Mouse (Mus musculus) liver, embryonic 14.5 days (tissue): ENCODE data around the gene Eaf1. TPM values are rescaled to one million over a fixed set of nuclear protein-coding genes. Genes with fewer than 3 reads are reported as not detected.

Source experiments
- ATAC-seq: fragments of 200-750 bp; cut with Nextera tagmentation; 2 replicates; pipeline ENCODE4 v1.8.0; 2017; ENCODE audit warnings: moderate number of reproducible peaks, mild to moderate bottlenecking, moderate library complexity; ENCODE audit not compliant: insufficient read depth
- DNase-seq, 3 experiments: peaks; one replicate each; pipeline ENCODE4 v3.0.0-alpha.2; 2012 to 2013; ENCODE audit warnings: low read depth in 3 of 3, low spot score in 3 of 3
- H3K27ac ChIP-seq: fragments of 300-500 bp; sonication (generic); 2 replicates; pipeline ENCODE4 v1.5.1; 2014; ENCODE audit warnings: moderate library complexity, mild to moderate bottlenecking, control low read depth, inconsistent platforms
- H3K27me3 ChIP-seq: fragments of 300-500 bp; sonication (generic); 2 replicates; pipeline ENCODE4 v1.6.1; 2014; ENCODE audit warnings: mild to moderate bottlenecking, low read length, moderate library complexity; ENCODE audit not compliant: control insufficient read depth, insufficient read depth
- H3K36me3 ChIP-seq: fragments of 300-500 bp; sonication (generic); replicated peaks from 2 replicates; pipeline ENCODE4 v1.6.1; 2014; ENCODE audit warnings: low read depth; ENCODE audit not compliant: control insufficient read depth, insufficient read depth
- H3K4me1 ChIP-seq, 2 experiments: fragments of 200-500 bp in 1 of 2; fragments of 300-500 bp in 1 of 2; sonication (generic) in 1 of 2; replicated peaks; 2 replicates each; pipeline ENCODE4 v1.6.1; 2012 to 2014; ENCODE audit warnings: antibody characterized with exemption in 1 of 2, inconsistent platforms in 1 of 2, low read length in 1 of 2; ENCODE audit not compliant: control insufficient read depth in 2 of 2, insufficient read depth in 2 of 2
- H3K4me2 ChIP-seq: fragments of 300-500 bp; sonication (generic); 2 replicates; pipeline ENCODE4 v1.6.1; 2014; ENCODE audit warnings: low read depth, mild to moderate bottlenecking, control low read depth, moderate library complexity
- H3K4me3 ChIP-seq, 2 experiments: fragments of 200-500 bp in 1 of 2; fragments of 300-500 bp in 1 of 2; sonication (generic) in 1 of 2; 2 replicates each; pipeline ENCODE4 v1.5.1; 2012 to 2014; ENCODE audit warnings: low read depth in 2 of 2, low read length in 2 of 2, mild to moderate bottlenecking in 2 of 2, control low read depth in 1 of 2, inconsistent platforms in 1 of 2, moderate library complexity in 1 of 2; ENCODE audit not compliant: insufficient read depth in 1 of 2
- H3K9ac ChIP-seq: fragments of 300-500 bp; sonication (generic); replicated peaks from 2 replicates; pipeline ENCODE4 v1.6.1; 2014; ENCODE audit warnings: mild to moderate bottlenecking, control low read depth, moderate library complexity
- H3K9me3 ChIP-seq: fragments of 300-500 bp; sonication (generic); 2 replicates; pipeline ENCODE4 v1.6.1; 2016; ENCODE audit warnings: low read length, mixed read lengths; ENCODE audit not compliant: control insufficient read depth
- CTCF ChIP-seq: IDR thresholded peaks from 2 replicates; pipeline ENCODE4 v1.5.1; 2016; ENCODE audit warnings: antibody characterized with exemption, low read depth, control low read depth
- EP300 ChIP-seq: IDR thresholded peaks from 2 replicates; pipeline ENCODE4 v1.6.1; 2016; ENCODE audit warnings: antibody characterized with exemption, low read depth
- WGBS: fragments of 180-500 bp; shearing (Covaris S2); extraction: QIAGEN DNeasy Blood & Tissue Kit; methylation state at CpG from one replicate; pipeline ENCODE4 v1.1.7; 2014; ENCODE audit not compliant: insufficient replicate concordance; 5-methylcytosine and 5-hydroxymethylcytosine counted together
- polyA plus RNA-seq, 2 experiments: library from polyadenylated mRNA; depleted of rRNA in 1 of 2; stranded (reverse) in 1 of 2; unstranded in 1 of 2; fragments of >200 nt; fragmentation: Nextera tagmentation in 1 of 2; extraction: Ambion mirVana in 1 of 2; gene quantifications; 2 replicates each; pipeline versions ENCODE4 v1.2.1 to v1.2.3; 2012 to 2014

The Eaf1 gene
- polyA plus RNA-seq, 2 experiments, result 20.9 to 23.0 TPM

DNA sequence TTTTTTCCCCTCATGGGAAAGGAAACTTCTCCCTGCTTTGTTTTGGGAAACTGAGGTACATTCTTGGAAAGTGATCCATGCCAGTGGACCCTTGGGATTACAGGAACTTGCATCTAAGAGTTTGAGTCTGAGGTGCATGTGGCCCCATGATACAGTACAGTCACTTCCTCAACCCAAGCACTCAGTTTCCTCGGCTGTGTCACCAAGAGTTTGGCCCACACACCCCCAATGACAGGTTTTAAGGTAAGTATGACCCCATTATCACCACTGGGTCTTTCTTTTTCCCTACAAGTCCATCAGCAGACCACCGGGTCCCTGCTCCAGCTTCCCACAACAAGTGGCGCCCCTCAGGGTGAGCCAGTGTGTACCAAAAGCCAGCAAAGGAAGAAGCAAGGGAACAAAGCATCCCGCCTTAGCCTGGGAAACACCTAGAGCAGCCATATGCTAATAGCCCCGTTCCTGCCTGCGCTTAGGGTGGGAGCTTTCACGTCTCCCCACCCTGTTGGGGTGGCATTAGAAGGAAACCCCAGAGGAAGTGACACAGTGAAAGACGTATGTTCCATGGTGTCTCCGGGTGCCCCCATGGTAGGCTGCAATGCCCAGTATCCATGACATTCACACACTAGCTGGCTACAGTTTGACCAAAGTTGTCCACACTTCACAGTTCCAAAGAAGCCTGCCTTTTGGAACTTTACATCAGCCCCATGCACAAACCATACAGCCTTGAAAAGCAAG, 62.5 kb downstream of the Eaf1 start:
- Histone ChIP-seq H3K4me3 (no peak overlapping the region), H3K36me3 (no peaks in the 10 kb centered on the region), H3K9me3 (no peaks in the 10 kb centered on the region), H3K9ac (no peak overlapping the region), H3K27me3 (no peaks in the 10 kb centered on the region), H3K4me1 (no peaks in the 10 kb centered on the region), H3K4me2 (no peak overlapping the region), H3K27ac (no peak overlapping the region)
- ATAC-seq (no peak), DNase-seq (no peak)
- 58% methylated on average over 9 of the region's 9 CpGs for WGBS
- TF ChIP-seq EP300 (no peak), CTCF (no peak)

DNA sequence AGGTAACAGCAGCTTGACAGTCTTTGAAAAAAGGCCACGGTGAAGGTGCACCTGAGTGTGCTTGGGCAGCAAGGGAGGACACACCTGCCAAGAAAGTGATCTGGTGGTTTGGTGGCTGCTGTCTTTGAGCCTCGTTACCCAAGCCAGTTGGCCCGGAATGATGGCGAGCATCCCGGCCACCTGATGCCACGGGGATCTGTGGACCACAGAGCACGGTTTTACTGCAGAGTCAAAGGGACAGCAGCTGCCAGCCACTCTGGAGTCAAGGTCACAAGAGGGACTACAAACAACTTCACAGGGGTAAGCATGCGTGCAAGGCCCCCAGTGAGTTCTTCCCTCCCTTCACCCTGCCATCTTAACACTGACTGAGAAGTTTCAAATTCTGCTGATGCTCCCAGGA, 63.1 kb downstream of the Eaf1 start:
- DNase-seq, result no peak
- H3K9me3 ChIP-seq, result no peaks in the 10 kb centered on the region

DNA sequence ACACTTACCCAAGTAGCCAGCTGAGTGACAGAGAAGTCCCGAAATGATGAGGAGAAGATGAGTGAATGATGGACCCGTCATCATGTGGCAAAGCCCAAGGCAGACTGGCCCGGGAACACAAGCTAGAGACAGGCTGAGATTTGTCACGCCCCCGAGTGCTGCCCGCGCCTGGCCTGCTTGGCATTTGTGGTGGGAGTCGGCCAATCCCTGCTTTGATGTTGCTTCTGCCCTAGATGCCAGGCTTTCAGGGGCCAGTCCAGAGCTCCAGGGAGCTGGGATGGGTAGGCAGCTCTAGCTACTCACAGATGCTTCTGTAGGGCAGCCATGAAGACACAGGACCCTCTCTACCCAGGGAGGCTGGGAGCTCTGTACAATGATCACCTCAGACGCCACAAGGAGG, 63.6 kb downstream of the Eaf1 start:
- ATAC-seq (no peak), DNase-seq (no peak)
- 53% methylated on average over 9 of the region's 9 CpGs for WGBS
- no peak overlapping the region for H3K27ac ChIP-seq
- TF ChIP-seq EP300 (no peak), CTCF (no peak)
- H3K9me3 ChIP-seq, result no peaks in the 10 kb centered on the region
- no peak overlapping the region for H3K9ac ChIP-seq
- H3K4me3 ChIP-seq, result no peak overlapping the region
- no peak overlapping the region for H3K4me2 ChIP-seq
- no peaks in the 10 kb centered on the region for H3K36me3 ChIP-seq
- H3K4me1 ChIP-seq, result no peaks in the 10 kb centered on the region
- H3K27me3 ChIP-seq, result no peaks in the 10 kb centered on the region

More for the DNA sequence above, 63.1 kb downstream of the Eaf1 start:
- TF ChIP-seq CTCF (no peak), EP300 (no peak)
- H3K36me3 ChIP-seq, result no peaks in the 10 kb centered on the region
- no peak for ATAC-seq
- 64% methylated on average over 8 of the region's 8 CpGs for WGBS
- no peaks in the 10 kb centered on the region for H3K4me1 ChIP-seq
- no peaks in the 10 kb centered on the region for H3K27me3 ChIP-seq
- no peak overlapping the region for H3K4me3 ChIP-seq
- H3K4me2 ChIP-seq, result no peak overlapping the region
- no peak overlapping the region for H3K9ac ChIP-seq
- no peak overlapping the region for H3K27ac ChIP-seq

DNA sequence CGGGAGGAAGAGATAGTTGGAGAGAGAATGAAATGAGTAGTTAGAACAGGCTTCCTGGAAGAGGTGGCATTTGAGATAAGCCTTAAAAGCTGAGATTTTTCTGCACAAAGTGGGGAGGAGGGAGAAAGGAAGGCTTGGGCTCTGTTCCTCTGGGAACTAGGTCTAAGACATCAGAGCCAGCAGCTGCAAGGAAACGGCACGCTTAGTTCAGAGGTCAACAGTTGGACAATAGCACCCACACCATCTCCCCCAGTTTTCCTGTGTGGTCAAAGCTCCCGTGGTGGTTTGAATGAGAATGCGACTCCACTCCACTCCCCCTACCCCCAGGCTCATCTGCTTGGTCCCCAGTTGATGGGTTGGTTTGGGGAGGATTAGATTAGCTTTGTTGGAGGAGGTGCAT, 65.0 kb downstream of the Eaf1 start:
- H3K4me1 ChIP-seq, result no peaks in the 10 kb centered on the region
- no peak for ATAC-seq
- no peak overlapping the region for H3K27ac ChIP-seq
- no peak overlapping the region for H3K4me3 ChIP-seq
- WGBS, result 27% methylated on average over 5 of the region's 5 CpGs
- H3K27me3 ChIP-seq, result no peaks in the 10 kb centered on the region
- no peak overlapping the region for H3K4me2 ChIP-seq
- DNase-seq, result no peak
- TF ChIP-seq CTCF, result no peak
- no peak for TF ChIP-seq EP300
- H3K36me3 ChIP-seq, result no peaks in the 10 kb centered on the region
- H3K9me3 ChIP-seq, result no peaks in the 10 kb centered on the region
- H3K9ac ChIP-seq, result no peak overlapping the region

Other genes with a start within 250 kb of the Eaf1 start
- gene Phf7, start 243.1 kb upstream of the Eaf1 start, polyA plus RNA-seq (2012; rRNA removed), result 2.1 and 3.1 TPM in 2 replicates
- gene Phf7, start 243.1 kb upstream of the Eaf1 start, polyA plus RNA-seq (2014; fragmentation: Nextera tagmentation; extraction: Ambion mirVana), result 6.0 and 7.5 TPM in 2 replicates
- 22.1 and 24.4 TPM in 2 replicates for gene Bap1, start 242.9 kb upstream of the Eaf1 start, polyA plus RNA-seq (2012; rRNA removed)
- 28.0 and 30.6 TPM in 2 replicates for gene Bap1, start 242.9 kb upstream of the Eaf1 start, polyA plus RNA-seq (2014; fragmentation: Nextera tagmentation; extraction: Ambion mirVana)
- 0.11 and 0.13 TPM in 2 replicates for gene Dnah1, start 170.5 kb upstream of the Eaf1 start, polyA plus RNA-seq (2012; rRNA removed)
- gene Dnah1, start 170.5 kb upstream of the Eaf1 start, polyA plus RNA-seq (2014; fragmentation: Nextera tagmentation; extraction: Ambion mirVana), result 0.14 and 0.27 TPM in 2 replicates
- gene Capn7, start 157.8 kb upstream of the Eaf1 start, polyA plus RNA-seq (2012; rRNA removed), result 10.5 and 13.7 TPM in 2 replicates
- 17.7 and 21.8 TPM in 2 replicates for gene Capn7, start 157.8 kb upstream of the Eaf1 start, polyA plus RNA-seq (2014; fragmentation: Nextera tagmentation; extraction: Ambion mirVana)
- gene Sh3bp5, start 58.3 kb upstream of the Eaf1 start, polyA plus RNA-seq (2012; rRNA removed), result 9.8 and 14.7 TPM in 2 replicates
- gene Sh3bp5, start 58.3 kb upstream of the Eaf1 start, polyA plus RNA-seq (2014; fragmentation: Nextera tagmentation; extraction: Ambion mirVana), result 6.4 and 6.9 TPM in 2 replicates
- gene Mettl6, start 641 bp downstream of the Eaf1 start, polyA plus RNA-seq (2012; rRNA removed), result 5.4 and 9.6 TPM in 2 replicates
- gene Mettl6, start 641 bp downstream of the Eaf1 start, polyA plus RNA-seq (2014; fragmentation: Nextera tagmentation; extraction: Ambion mirVana), result 28.9 and 30.5 TPM in 2 replicates
- 0.02 and 0.04 TPM in 2 replicates for gene Colq, start 96.9 kb downstream of the Eaf1 start, polyA plus RNA-seq (2012; rRNA removed)
- 0.09 TPM in 1 of 2 replicates, not detected in the other for gene Colq, start 96.9 kb downstream of the Eaf1 start, polyA plus RNA-seq (2014; fragmentation: Nextera tagmentation; extraction: Ambion mirVana)
- not detected in 2 replicates for gene Gm49387, start 146.5 kb downstream of the Eaf1 start, polyA plus RNA-seq (2012; rRNA removed)
- 0.65 and 2.3 TPM in 2 replicates for gene Gm49387, start 146.5 kb downstream of the Eaf1 start, polyA plus RNA-seq (2014; fragmentation: Nextera tagmentation; extraction: Ambion mirVana)
- 7.6 and 12.9 TPM in 2 replicates for gene Btd, start 146.6 kb downstream of the Eaf1 start, polyA plus RNA-seq (2012; rRNA removed)
- gene Btd, start 146.6 kb downstream of the Eaf1 start, polyA plus RNA-seq (2014; fragmentation: Nextera tagmentation; extraction: Ambion mirVana), result 8.8 and 8.9 TPM in 2 replicates
- 3.5 and 7.4 TPM in 2 replicates for gene Hacl1, start 146.9 kb downstream of the Eaf1 start, polyA plus RNA-seq (2012; rRNA removed)
- gene Hacl1, start 146.9 kb downstream of the Eaf1 start, polyA plus RNA-seq (2014; fragmentation: Nextera tagmentation; extraction: Ambion mirVana), result 10.7 and 13.3 TPM in 2 replicates